Mouse (Mus musculus) liver, postnatal 0 days (tissue): Measurements from ENCODE around the gene Sox5. TPM values are rescaled to one million over a fixed set of nuclear protein-coding genes. Genes with fewer than 3 reads are reported as not detected.
"Not testable (repeated sequence)": the region's sequence is repeated elsewhere in the genome, so short reads cannot be mapped to it uniquely, and the experiment has no call there.

ENCODE experiments used
- ATAC-seq: fragments of 200-750 bp; cut with Nextera tagmentation; 2 replicates; pipeline ENCODE4 v1.8.0; 2017; ENCODE audit warnings: mild to moderate bottlenecking, moderate library complexity
- DNase-seq: peaks from one replicate; pipeline ENCODE4 v3.0.0-alpha.2; 2016
- H3K27ac ChIP-seq: fragments of 300-500 bp; sonication (generic); 2 replicates; pipeline ENCODE4 v1.5.1; 2014; ENCODE audit warnings: antibody characterized with exemption, moderate library complexity, mild to moderate bottlenecking, low read depth
- H3K27me3 ChIP-seq: fragments of 300-500 bp; sonication (generic); 2 replicates; pipeline ENCODE4 v1.6.1; 2014; ENCODE audit warnings: low read length, control low read depth, mixed read lengths; ENCODE audit not compliant: insufficient read depth
- H3K36me3 ChIP-seq: fragments of 300-500 bp; sonication (generic); replicated peaks from 2 replicates; pipeline ENCODE4 v1.6.1; 2014; ENCODE audit warnings: mild to moderate bottlenecking, control low read depth, low read length, moderate library complexity, mixed read lengths; ENCODE audit not compliant: insufficient read depth
- H3K4me1 ChIP-seq: fragments of 300-500 bp; sonication (generic); 2 replicates; pipeline ENCODE4 v1.6.1; 2014; ENCODE audit warnings: antibody characterized with exemption, mild to moderate bottlenecking, control low read depth; ENCODE audit not compliant: insufficient read depth
- H3K4me2 ChIP-seq: fragments of 300-500 bp; sonication (generic); 2 replicates; pipeline ENCODE4 v1.6.1; 2014; ENCODE audit warnings: low read depth, mild to moderate bottlenecking, low read length, moderate library complexity, mixed read lengths
- H3K4me3 ChIP-seq: fragments of 300-500 bp; sonication (generic); 2 replicates; pipeline ENCODE4 v1.5.1; 2014; ENCODE audit warnings: low read depth, low read length
- H3K9ac ChIP-seq: fragments of 300-500 bp; sonication (generic); replicated peaks from 2 replicates; pipeline ENCODE4 v1.6.1; 2014; ENCODE audit warnings: mild to moderate bottlenecking, moderate library complexity
- H3K9me3 ChIP-seq: fragments of 300-500 bp; sonication (generic); 2 replicates; pipeline ENCODE4 v1.6.1; 2016; ENCODE audit warnings: mild to moderate bottlenecking, control low read depth, low read length, mixed read lengths
- CTCF ChIP-seq: sonication (generic); IDR thresholded peaks from 2 replicates; pipeline ENCODE4 v1.5.1; 2016; ENCODE audit warnings: antibody characterized with exemption, low read depth
- EP300 ChIP-seq: IDR thresholded peaks from 2 replicates; pipeline ENCODE4 v1.6.1; 2016; ENCODE audit warnings: antibody characterized with exemption, low read depth, mild to moderate bottlenecking
- WGBS: fragments of 180-500 bp; shearing (Covaris S2); extraction: QIAGEN DNeasy Blood & Tissue Kit; methylation state at CpG from one replicate; pipeline ENCODE4 v1.1.7; 2014; ENCODE audit not compliant: insufficient replicate concordance; 5-methylcytosine and 5-hydroxymethylcytosine counted together
- polyA plus RNA-seq: library from polyadenylated mRNA; unstranded; fragments of >200 nt; fragmentation: Nextera tagmentation; extraction: Ambion mirVana; gene quantifications from 2 replicates; pipeline ENCODE4 v1.2.1, GENCODE M21; 2015

The Sox5 gene
- polyA plus RNA-seq, 1 experiment from 2014 or later: 7.5 TPM

- H3K4me3 ChIP-seq: no peak overlapping the region
- peaks cover 10% of the 10 kb centered on the region; the same call in 1 of the 2 replicates for H3K9me3 ChIP-seq
- H3K27ac ChIP-seq: no peak overlapping the region
- no peaks in the 10 kb centered on the region for H3K27me3 ChIP-seq
- WGBS: 89% methylated on average over 1 of the region's 1 CpGs
- DNase-seq (no peak), ATAC-seq (no peak)
- H3K36me3 ChIP-seq: no peaks in the 10 kb centered on the region
- H3K9ac ChIP-seq: no peak overlapping the region
- no peak for TF ChIP-seq EP300
- TF ChIP-seq CTCF: no peak
- no peaks in the 10 kb centered on the region for H3K4me1 ChIP-seq
- H3K4me2 ChIP-seq: no peak overlapping the region
Measured at GRCm38 (mm10) chr6:144297131-144297530, 484.6 kb downstream of the Sox5 start.

- WGBS: 80% methylated on average over 4 of the region's 4 CpGs
- Histone ChIP-seq H3K9me3 (peaks cover 10% of the 10 kb centered on the region; the same call in 1 of the 2 replicates), H3K4me3 (no peak overlapping the region), H3K27me3 (no peaks in the 10 kb centered on the region), H3K27ac (no peak overlapping the region), H3K36me3 (no peaks in the 10 kb centered on the region), H3K9ac (no peak overlapping the region), H3K4me1 (no peaks in the 10 kb centered on the region), H3K4me2 (no peak overlapping the region)
- DNase-seq: no peak
- ATAC-seq: no peak
- TF ChIP-seq EP300 (no peak), CTCF (no peak)
Measured at GRCm38 (mm10) chr6:144291526-144291925, 490.3 kb downstream of the Sox5 start.

DNA sequence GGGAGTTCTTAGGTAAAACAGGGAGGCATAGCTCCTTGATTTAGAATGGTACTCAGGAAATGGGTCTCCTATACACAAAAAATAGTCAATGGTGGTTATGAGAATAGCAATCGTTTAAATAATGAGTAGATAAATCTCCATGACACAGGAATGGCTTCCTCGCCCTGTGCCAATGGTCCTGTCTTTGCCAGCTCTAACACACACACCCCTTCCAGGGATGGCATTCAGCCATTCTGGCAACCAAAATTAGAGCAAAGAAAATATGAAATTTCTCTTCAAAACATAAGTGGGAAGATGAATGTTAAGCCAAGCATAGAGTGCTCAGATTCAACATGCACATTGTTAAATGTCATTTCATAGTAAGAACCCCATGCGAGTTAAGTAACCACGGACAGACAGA lies 495.7 kb downstream of the Sox5 start:
- Histone ChIP-seq H3K27ac (no peak overlapping the region), H3K4me2 (no peak overlapping the region), H3K36me3 (no peaks in the 10 kb centered on the region), H3K27me3 (no peaks in the 10 kb centered on the region), H3K4me3 (no peak overlapping the region), H3K4me1 (no peaks in the 10 kb centered on the region), H3K9me3 (no peaks in the 10 kb centered on the region), H3K9ac (no peak overlapping the region)
- DNase-seq: no peak
- WGBS: 76% methylated on average over 4 of the region's 4 CpGs
- ATAC-seq: no peak
- TF ChIP-seq CTCF (no peak), EP300 (no peak)

DNA sequence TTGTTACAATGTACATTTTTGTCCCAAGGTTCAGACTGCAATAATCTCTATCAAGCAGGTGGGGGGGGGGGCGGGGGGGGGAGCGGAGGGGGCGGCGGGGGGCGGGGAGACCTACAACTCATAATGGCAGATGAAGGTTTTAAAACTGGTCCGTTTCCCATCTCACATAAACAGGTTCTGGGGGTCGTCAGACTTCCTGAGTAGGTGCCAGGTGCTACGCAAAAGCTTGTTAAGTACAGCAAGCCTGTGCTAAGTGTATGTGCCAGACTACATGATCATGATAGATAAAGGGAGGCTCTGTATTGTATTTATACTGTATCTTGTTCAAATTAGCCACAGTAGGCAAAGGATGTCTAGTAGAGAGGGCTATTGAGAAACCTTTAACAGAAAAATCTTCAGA lies 498.6 kb downstream of the Sox5 start:
- no peak for ATAC-seq
- no peak for DNase-seq
- no peak overlapping the region for H3K9ac ChIP-seq
- no peak for TF ChIP-seq CTCF
- TF ChIP-seq EP300: no peak
- no peaks in the 10 kb centered on the region for H3K27me3 ChIP-seq
- H3K4me3 ChIP-seq: no peak overlapping the region
- no peak overlapping the region for H3K27ac ChIP-seq
- no peak overlapping the region for H3K4me2 ChIP-seq
- no peaks in the 10 kb centered on the region for H3K4me1 ChIP-seq
- WGBS: 58% methylated on average over 8 of the region's 8 CpGs
- no peaks in the 10 kb centered on the region for H3K36me3 ChIP-seq
- no peaks in the 10 kb centered on the region for H3K9me3 ChIP-seq

DNA sequence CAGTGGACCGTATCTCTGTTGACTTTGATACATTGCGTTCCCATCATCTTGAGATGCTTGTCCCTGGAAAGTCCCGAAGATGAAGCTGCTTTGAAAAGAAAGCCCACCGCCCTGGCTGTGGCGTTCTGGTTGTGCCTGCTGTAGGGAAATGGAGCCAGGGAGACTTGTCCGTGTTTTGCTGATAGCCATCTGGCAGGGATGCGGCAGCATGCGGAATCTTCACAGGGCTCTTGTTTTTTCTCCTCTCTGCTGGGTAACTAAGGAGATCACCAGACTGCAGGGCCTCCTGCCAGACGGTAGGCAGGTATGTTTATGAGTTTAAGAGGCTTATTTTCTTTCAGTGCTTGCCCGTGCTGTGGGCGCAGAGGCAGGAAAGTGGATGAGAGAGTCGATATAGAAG lies 499.0 kb downstream of the Sox5 start:
- no peaks in the 10 kb centered on the region for H3K4me1 ChIP-seq
- H3K9me3 ChIP-seq: no peaks in the 10 kb centered on the region
- no peak overlapping the region for H3K27ac ChIP-seq
- 84% methylated on average over 12 of the region's 12 CpGs for WGBS
- no peak overlapping the region for H3K4me2 ChIP-seq
- ATAC-seq (no peak), DNase-seq (no peak)
- H3K27me3 ChIP-seq: no peaks in the 10 kb centered on the region
- H3K9ac ChIP-seq: no peak overlapping the region
- TF ChIP-seq EP300 (no peak), CTCF (no peak)
- no peaks in the 10 kb centered on the region for H3K36me3 ChIP-seq
- no peak overlapping the region for H3K4me3 ChIP-seq

DNA sequence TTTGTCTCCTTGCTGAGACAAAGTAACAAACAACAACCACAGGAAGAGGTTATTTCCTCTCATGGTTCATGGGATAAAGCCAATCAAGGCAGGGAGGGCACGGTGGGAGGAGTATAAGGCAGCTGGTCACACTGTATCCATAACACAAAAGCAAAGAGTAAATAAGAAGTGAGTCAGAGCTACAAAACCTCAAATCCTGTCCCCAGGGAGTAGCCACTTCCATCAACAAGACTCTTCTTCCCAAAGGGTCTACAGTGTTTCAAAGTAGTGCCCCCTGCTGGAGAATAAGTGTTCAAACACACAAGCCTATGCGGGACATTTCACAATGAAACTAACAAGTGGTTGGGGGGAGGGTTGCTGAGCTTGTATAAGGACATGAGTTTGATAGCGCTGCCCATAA lies 500.1 kb downstream of the Sox5 start:
- H3K9ac ChIP-seq: no peak overlapping the region
- no peaks in the 10 kb centered on the region for H3K27me3 ChIP-seq
- H3K4me1 ChIP-seq: no peaks in the 10 kb centered on the region
- H3K36me3 ChIP-seq: no peaks in the 10 kb centered on the region
- ATAC-seq (no peak), DNase-seq (no peak)
- 80% methylated on average over 3 of the region's 3 CpGs for WGBS
- no peak overlapping the region for H3K4me3 ChIP-seq
- TF ChIP-seq CTCF (no peak), EP300 (no peak)
- H3K4me2 ChIP-seq: no peak overlapping the region
- no peaks in the 10 kb centered on the region for H3K9me3 ChIP-seq
- no peak overlapping the region for H3K27ac ChIP-seq

GRCm38 (mm10) chr6:144278505-144279053 lies 503.2 kb downstream of the Sox5 start:
- no peak for TF ChIP-seq CTCF
- TF ChIP-seq EP300: no peak
- no peak overlapping the region for H3K9ac ChIP-seq
- H3K9me3 ChIP-seq: no peaks in the 10 kb centered on the region
- no peaks in the 10 kb centered on the region for H3K36me3 ChIP-seq
- no peaks in the 10 kb centered on the region for H3K4me1 ChIP-seq
- H3K4me3 ChIP-seq: no peak overlapping the region
- H3K27me3 ChIP-seq: no peaks in the 10 kb centered on the region
- no peak overlapping the region for H3K4me2 ChIP-seq
- 67% methylated on average over 13 of the region's 13 CpGs for WGBS
- H3K27ac ChIP-seq: no peak overlapping the region
- no peak for ATAC-seq
- DNase-seq: no peak

GRCm38 (mm10) chr6:144273425-144273824 lies 508.4 kb downstream of the Sox5 start:
- DNase-seq, H3K36me3 ChIP-seq, H3K9me3 ChIP-seq, H3K27me3 ChIP-seq, H3K27ac ChIP-seq, H3K4me1 ChIP-seq, H3K9ac ChIP-seq, ATAC-seq, H3K4me3 ChIP-seq, H3K4me2 ChIP-seq: not testable (repeated sequence)
- 67% methylated on average over 4 of the region's 4 CpGs for WGBS
